Mouse (Mus musculus): ENCODE results near the gene Riox2. TPM values are rescaled to one million over a fixed set of nuclear protein-coding genes. Genes with fewer than 3 reads are reported as not detected.
"Not testable (repeated sequence)": the region's sequence is repeated elsewhere in the genome, so short reads cannot be mapped to it uniquely, and the experiment has no call there.

Gene Riox2
- 10 to 100 TPM; 13.8 to 17.2 TPM for total RNA-seq (2021)
- long read RNA-seq, experiment 1, transcript Riox2-201 (10 exons, 2,159 nt) = major isoform, 6 of 8 reads
- long read RNA-seq, experiment 1, partial matches to known transcripts = 1 of 8 reads
- long read RNA-seq, experiment 1, other reads (novel, unspliced or antisense) = 1 of 8 reads
- long read RNA-seq, experiment 2, transcript Riox2-201 (10 exons, 2,159 nt) = major isoform, 8 of 13 reads
- long read RNA-seq, experiment 2, partial matches to known transcripts = 1 of 13 reads
- long read RNA-seq, experiment 2, other reads (novel, unspliced or antisense) = 4 of 13 reads

DNA sequence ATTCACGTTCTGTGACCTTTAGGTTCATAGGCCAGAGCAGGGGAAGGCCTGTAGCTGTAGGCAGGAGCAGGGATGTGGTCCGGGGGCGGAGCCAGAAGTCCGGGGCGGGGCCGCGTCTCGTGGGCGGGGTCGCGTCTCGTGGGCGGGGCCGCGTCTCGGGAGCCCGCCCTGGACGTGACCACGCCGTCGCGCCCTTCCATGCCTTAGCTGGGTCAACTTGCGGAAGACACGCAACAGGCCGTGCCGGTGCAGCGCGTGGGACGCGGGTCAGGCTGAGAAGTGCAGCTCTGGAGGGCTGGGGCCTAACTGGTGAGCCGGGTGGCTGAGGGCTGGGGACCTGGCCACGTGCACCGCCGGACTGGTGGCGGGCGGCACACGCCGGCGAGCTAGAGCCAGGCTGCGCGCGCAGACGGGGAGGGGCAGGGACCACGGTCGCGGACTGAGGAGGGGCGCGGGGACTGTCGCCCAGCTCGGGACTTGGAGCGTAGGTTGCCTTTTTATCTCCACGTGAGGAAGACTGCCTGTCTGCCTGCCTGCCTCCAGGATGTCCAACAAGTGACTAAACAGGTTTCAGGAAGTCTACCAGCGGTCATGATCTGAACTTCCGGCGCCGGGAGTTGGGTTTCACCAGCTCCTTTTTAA is at the start of gene Riox2:
Gene Riox2, plus strand, starts transcription at position 139 of the 642 bp plus-strand sequence.
- Histone ChIP-seq H3K4me3 (peak within 1 kb of the TSS; percentile 85), H3K27ac (peak within 1 kb of the TSS; percentile 36)
- peak; percentile 42 to 79 for DNase-seq (ENCODE audit: low spot score in 2 of 2)
- peak; percentile 46; the same call in 1 of the 2 replicates for TF ChIP-seq CTCF (conservative IDR thresholded peaks at IDR 0.05)

DNA sequence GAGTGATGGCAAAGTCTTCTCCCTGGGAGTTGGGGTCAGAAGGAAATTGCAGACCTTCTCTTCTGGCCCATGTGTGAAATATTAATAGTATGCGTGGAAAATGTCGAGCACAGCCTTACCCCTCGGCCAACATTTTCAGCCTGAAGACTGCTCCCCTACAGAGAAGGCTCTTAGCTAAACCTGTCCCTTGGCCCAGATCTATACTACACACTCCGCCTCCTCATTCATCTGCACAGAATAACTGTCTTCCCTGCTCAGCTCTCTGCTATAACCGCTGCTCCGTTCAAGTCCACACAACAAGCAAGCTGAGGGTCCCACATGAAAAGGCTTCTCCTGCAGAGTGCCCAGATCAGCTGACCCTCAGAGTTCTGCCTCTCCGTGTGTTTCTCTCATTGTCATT is 43.6 kb upstream of the Riox2 start:
- DNase-seq (ENCODE audit: low spot score in 2 of 2) = no peak
- H3K4me3 ChIP-seq = no peak overlapping the region
- TF ChIP-seq CTCF (conservative IDR thresholded peaks at IDR 0.05) = no peak
- H3K27ac ChIP-seq = no peak overlapping the region

DNA sequence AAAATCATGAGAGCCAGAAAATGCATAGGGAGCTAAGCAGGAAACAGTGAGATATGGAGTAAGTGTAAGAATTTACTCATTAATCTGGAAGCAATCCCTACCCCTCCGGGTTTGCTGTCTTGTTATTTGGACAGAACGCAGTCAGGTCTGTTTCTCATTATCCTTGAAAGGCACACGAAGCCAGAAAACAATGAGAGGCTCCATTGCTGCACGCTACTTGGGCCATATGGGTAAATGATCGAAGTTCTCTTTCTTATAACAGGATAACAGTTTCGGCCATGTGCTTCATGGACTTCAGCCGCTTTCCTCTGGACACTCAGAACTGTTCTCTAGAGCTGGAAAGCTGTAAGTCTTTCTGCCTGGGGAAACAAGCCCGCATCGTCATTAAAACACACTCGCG is 38.4 kb upstream of the Riox2 start:
- Histone ChIP-seq H3K4me3 (no peak overlapping the region), H3K27ac (no peak overlapping the region)
- no peak for DNase-seq (ENCODE audit: low spot score in 2 of 2)
- no peak for TF ChIP-seq CTCF (conservative IDR thresholded peaks at IDR 0.05)

DNA sequence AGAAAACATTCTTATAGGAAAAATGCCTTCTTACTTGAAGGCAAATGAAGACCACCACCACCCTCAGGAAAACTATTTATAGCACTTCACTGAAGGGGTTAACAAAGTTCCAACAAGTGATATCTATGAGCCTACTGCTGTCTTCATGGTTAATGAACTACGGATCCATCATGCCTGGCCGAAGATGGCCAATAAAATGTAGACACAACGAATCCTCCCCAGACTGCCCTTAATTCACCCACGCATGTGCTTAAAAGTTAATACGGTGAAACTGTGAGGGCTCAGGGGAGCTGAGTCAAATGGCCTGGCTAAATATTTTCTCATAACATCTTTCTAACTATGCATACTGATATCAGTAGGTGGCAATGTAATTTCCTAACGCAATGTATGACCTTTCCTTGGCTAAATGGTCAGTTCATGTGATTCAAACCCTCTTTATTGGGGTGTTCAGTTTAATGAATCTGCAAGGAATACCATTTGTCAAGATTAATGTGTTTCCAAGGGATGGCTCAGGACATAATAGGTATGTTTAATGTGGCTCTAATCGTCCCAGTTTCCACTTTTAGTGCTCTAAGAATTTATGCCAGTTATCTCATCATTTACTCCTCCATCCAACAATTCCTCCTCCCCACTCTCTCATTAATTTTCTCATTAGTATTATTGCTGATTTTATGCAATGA is 26.6 kb upstream of the Riox2 start:
- no peak for DNase-seq (ENCODE audit: low spot score in 2 of 2)
- no peak overlapping the region for H3K27ac ChIP-seq
- TF ChIP-seq CTCF (conservative IDR thresholded peaks at IDR 0.05) = no peak
- no peak overlapping the region for H3K4me3 ChIP-seq

DNA sequence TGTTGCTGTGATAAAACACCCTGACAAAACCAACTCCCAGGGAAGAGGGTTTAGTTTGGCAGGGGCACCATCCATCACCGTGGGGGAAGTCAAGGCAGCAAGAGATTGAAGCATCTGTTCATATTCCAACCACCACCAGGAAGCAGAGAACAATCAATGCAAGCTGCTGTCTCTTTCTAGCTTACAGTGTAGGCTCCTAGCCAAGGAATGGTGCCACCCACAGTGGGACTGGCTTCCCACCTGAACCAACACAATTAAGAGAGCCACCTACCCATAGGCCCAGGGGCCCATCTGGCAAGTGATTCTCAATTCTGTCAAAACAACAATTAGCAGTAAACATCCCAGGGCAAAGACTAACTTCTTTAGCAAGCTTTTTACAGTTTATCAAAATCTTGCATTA is 23.4 kb upstream of the Riox2 start:
- TF ChIP-seq CTCF (conservative IDR thresholded peaks at IDR 0.05) = no peak
- no peak overlapping the region for H3K27ac ChIP-seq
- H3K4me3 ChIP-seq = no peak overlapping the region
- peak; percentile 16 to 24 for DNase-seq (ENCODE audit: low spot score in 2 of 2)

DNA sequence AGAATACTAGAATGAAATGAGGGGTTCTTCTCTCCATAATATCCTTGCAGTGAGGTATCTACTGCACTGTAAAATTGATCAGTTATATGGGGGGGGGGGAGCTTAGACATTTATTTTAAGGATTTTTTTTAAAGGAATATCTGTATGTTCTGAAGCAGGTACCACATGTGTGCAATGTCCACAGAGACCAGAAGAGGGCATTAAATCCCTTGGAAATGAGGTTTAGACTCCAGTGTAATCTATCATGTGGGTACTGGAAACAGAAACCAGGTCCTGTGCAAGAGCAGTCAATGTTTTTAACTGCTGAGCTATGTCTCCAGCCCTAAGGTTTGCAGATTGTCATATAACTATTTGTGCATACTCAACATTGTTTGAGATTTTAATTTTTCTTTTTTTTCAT is 22.5 kb upstream of the Riox2 start:
- no peak for DNase-seq (ENCODE audit: low spot score in 2 of 2)
- no peak overlapping the region for H3K4me3 ChIP-seq
- peak; percentile 35 for TF ChIP-seq CTCF (conservative IDR thresholded peaks at IDR 0.05)
- no peak overlapping the region for H3K27ac ChIP-seq

DNA sequence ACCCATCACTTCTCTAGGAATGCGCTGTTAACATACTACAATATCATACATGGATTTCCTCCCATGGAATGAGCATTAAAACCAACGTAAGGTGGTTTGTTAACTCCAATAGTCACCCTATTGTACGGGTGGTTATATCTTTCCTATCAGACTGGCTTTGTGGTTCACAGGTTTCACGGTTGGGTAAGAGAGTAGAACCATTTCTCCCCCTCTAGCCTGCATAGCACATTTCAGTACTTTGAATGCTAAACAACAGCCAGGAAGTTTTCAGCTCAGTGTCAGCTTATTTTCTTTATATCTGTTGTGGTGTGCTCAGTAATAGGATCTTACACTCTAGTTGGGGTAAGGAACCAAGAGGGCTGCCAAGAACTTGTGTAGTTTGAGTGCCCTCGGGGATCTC is 19.8 kb upstream of the Riox2 start:
- H3K27ac ChIP-seq = no peak overlapping the region
- DNase-seq (ENCODE audit: low spot score in 2 of 2) = no peak
- no peak overlapping the region for H3K4me3 ChIP-seq
- TF ChIP-seq CTCF (conservative IDR thresholded peaks at IDR 0.05) = no peak

DNA sequence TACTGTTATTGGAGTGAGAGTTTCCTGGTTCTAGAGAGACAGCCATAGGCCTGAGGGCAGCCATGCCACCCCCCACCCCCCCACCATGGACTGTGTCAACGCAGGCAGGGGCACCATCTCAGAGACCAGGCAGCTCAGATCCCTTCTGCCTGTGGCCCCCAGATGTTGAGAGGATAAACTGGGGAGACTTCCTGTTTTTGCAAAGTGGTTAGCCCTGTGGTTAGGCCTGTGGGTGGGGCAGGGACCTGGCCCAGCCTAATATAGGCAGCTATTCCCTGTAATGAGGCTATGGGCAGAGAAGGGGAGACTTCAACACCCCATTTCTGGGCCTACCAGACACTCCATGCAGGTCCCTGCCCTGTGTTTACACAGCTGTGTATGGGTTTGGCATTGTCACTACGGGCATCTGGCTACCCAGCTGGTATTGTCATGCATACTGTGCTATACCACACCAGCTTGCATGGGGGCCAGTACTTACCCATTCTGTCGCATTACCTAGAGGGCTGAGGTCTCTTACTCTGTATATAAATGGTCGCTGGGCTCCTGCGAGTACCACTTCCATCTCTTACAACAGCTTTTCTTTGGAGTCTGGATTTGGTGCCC is 12.2 kb upstream of the Riox2 start:
- not testable (repeated sequence) for DNase-seq (ENCODE audit: low spot score in 2 of 2); H3K4me3 ChIP-seq; H3K27ac ChIP-seq

DNA sequence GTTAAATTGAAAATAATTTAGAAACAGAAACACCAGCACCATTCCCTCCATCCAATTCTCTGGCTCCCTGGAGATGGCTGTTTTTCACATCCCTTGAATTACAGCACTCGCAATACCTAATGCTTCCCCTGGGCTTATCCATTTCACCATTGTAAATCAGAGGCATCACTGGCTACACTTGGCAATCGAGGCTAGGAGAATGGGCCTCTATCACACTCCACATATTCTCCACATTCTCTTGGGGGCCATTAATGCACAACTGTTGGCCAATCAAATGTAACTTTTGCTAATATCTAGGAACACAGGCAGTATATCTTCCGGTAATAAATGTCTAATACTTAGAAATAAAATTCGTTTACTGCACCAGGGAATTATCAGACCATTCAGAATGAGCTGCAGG is 8.0 kb upstream of the Riox2 start:
- no peak for TF ChIP-seq CTCF (conservative IDR thresholded peaks at IDR 0.05)
- Histone ChIP-seq H3K27ac (no peak overlapping the region), H3K4me3 (no peak overlapping the region)
- DNase-seq (ENCODE audit: low spot score in 2 of 2) = no peak

DNA sequence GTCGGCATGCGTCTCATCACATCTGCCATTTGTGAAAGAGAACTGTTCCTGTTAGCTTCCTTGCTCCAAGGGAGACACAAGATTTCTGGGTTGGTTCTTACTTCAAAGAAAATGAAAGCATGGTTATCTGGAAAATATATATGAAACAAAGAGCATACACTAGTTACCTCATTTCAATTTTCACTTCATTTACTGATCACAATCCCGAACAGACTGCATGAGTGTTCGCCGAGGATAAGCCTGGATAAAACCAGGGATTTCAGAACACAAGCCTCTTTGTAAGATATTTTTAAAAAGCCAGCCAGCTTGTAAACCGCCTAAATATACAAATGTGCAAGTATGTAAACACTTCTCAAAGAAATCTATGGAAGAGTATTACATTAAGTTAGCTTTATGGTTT is 7.6 kb upstream of the Riox2 start:
- Histone ChIP-seq H3K27ac (no peak overlapping the region), H3K4me3 (no peak overlapping the region)
- DNase-seq (ENCODE audit: low spot score in 2 of 2) = no peak
- TF ChIP-seq CTCF (conservative IDR thresholded peaks at IDR 0.05) = no peak

DNA sequence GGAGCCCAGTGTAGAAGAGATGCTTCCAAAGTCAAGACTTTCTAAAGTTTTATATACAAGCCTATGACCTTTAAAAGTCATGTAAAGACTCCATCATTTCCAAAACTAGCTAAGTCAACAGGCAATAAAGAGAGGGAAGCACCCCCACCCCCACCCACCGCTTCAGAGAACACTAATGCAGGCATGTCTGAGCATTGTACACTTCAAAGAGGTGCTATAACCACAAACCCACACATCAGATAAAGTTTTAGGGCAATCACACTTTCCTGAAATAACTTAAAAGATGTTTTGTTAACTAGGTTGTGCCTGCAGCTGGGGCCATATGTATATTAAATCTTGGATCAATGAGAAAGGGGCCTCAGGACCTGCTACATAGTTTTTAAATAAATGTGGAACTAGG is 1.7 kb upstream of the Riox2 start:
- H3K4me3 ChIP-seq = no peak overlapping the region
- no peak for DNase-seq (ENCODE audit: low spot score in 2 of 2)

DNA sequence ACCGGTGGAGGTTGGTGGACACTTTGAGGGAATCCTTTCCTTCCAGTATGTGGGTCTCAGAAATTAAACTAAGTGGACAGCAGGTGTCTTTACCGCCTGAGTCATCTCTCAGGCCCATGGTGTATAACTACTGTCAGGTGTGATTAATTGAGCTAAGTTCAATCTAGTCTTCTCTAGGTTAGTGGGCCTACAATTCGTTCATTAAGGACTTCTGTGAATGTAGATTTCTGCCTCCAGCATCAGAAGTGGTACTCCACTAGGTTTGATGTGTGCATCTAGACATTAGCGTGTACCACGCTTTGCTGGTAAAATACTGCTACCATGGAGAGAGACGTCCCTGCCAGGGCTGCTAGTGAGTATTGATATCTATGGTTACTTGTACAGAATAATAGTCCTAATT is 971 bp downstream of the Riox2 start:
- DNase-seq (ENCODE audit: low spot score in 2 of 2) = no peak
- Histone ChIP-seq H3K4me3 (peak overlapping the region; percentile 85), H3K27ac (no peak overlapping the region)
- no peak for TF ChIP-seq CTCF (conservative IDR thresholded peaks at IDR 0.05)

More for the DNA sequence above, 1.7 kb upstream of the Riox2 start:
- no peak for TF ChIP-seq CTCF (conservative IDR thresholded peaks at IDR 0.05)
- H3K27ac ChIP-seq = no peak overlapping the region

DNA sequence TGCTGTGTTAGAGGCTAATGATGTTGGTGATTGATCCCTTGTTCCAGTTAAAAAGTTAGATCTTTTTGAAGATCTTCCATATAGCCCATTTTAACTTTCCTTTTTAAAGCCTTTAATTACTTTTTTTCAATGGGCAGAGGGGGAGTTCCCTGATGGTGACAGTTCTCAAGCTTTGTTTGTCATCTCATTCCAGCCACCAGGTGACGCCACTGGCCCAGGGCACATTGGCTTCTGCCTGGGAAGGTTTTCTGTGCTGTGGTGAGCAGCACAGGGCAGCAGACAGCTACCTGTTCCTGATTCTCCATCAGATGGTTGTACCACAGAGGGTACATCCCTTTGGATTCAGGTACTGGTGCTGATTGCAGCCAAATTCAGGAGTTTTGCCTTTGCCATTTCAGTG is 3.2 kb downstream of the Riox2 start:
- DNase-seq (ENCODE audit: low spot score in 2 of 2) = peak; percentile 33 to 60

More for the DNA sequence above, 3.2 kb downstream of the Riox2 start:
- peak; percentile 90 for TF ChIP-seq CTCF (conservative IDR thresholded peaks at IDR 0.05)
- Histone ChIP-seq H3K27ac (no peak overlapping the region), H3K4me3 (no peak overlapping the region)

Data from layer of hippocampus, adult 2 months (tissue).